Mouse (Mus musculus): ENCODE results near the gene Rorb.

Gene Rorb

DNA sequence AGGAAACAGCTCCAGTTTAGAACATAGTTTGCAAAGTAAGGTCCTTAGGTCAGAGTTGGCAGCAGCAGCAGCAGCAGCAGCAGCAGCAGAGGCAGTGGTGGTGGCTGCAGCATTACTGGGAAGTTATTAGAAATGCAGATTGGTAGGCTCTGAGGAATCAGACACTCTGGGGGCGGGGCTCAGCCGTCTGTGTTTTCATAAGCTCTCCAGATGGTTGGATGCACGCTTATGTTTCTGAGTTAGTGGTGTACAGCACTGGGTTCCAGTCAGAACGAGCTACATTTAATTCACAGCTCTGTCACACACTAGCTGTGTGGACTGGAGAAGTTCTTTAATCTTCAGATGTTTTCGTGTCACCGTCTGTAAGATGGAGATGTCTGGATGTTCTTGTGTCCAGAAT is 105.9 kb downstream of the Rorb start:
- DNase-seq (ENCODE audit: low spot score), result no peak

DNA sequence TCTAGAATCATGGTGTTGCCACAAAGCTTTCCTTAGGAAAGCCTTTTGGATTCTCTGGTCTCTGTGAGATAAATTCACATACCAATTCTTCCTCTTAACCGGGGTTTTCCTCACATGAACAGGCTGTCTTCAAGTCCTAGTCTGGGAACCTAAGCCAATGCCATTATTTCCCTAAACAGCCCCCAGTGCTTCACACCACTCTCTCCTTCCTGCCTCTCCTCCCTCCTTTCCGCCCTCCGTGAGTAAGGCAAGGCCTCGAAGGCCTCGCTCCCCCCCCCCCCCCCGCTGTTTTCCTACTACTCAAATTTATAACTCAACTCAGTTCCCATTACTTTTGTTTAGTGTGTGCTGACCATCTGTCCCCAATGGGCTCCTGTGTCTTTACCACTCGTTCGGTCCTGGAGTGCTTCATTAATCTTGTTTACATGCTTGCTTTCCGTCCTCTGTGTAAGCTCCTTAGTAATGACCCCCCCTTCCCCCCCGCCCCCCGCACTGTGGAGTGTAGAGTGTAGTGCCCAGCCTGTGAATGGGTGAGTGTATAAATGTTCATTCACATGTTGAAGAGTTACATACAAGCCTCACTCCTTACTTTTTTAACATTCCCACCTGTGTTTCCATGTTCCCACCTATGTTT is 106.9 kb downstream of the Rorb start:
- DNase-seq (ENCODE audit: low spot score), result no peak

DNA sequence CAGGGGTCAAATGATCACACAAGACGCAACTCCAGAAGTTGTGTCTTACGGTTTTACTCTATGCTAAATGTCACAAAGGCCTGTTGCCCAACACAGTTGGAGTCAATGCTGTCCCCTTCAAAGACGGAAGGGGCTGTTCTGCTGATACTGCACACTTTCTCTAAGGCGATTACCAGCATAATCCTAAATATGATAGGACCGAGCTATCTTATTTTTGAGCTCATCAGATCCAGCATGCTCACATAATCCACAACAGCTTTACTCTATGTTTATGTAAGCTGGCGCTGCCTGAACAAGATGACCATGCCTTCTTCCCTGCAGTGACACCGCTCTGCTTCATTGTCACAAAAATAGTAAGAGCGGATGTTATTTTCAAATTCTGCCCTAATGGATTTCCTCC is 112.0 kb downstream of the Rorb start:
- DNase-seq (ENCODE audit: low spot score), result no peak

DNA sequence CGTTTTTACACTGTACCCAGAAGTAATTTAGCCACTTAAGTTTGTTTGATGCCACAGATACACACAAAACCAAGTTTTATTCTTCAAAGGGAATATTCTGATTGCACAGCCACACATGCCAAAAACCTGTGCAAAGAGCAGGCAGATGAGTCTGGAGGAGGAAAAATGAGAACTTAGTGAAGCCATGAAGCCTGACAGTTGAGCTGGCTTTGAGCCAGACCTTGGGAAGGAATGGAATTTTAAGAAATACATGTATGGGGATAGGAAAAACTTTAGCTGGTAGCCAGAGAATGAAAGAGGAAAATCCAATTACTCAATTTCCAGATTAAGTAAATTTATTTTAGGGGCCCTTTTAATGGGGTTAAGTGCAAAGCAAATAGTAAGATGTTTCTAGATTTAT is 113.3 kb downstream of the Rorb start:
- DNase-seq (ENCODE audit: low spot score), result no peak

DNA sequence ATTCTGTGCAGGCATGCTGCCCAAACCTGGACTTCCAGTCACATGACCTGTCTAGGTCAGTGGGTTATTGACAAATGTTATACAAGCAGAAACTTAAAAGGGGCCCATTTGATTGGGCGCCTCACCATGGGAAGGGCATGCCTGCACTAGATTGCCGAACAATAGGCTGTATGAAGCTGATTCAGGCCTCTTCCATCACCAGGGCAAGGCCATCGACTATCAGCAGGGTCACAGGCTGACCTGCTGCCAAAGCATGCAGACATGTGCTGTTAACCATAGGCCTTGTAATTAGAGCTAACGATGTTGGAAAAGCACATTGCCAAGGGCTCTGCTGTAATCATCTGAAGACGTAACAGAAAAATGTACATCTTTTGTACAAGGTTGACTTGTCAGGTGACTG is 131.0 kb downstream of the Rorb start:
- no peak for DNase-seq (ENCODE audit: low spot score)

DNA sequence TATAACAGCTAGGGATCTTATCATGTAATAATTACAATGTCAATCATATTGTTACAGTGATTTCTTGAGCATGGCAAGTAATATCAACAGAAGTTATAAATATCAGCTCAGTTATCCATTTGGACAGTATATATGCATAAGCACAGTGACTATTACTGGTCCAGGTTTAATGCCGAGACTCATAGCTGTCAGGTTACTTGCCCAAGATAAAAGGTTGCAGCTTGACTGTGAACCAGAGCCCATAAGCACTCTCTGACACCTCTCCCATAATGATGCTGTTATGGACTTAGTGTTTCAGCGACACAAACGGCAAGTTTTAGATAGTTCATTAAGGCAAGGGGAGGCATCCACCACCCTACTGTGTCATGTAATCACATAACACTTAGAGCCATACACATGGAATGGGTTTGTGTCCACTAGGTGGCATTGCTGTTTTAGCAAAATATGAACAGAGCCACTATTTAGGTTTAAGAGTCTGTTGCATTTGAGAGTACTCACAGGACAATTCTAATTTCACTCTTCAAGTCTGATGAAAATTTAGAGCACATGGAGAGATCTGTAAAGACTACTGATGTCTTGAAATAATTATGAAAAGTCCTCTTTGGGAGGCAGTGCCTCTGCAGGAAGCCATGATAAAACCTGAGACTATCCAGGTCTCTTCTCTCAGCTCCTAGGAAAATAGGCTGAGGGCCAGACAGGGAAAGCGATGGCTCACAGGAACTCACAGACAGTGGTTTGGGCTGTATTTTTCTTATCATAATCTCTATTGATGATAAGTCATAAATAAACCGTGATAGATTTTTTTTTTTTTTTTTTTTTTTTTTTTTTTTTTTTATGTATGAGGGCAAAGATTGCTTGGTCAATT is 136.0 kb downstream of the Rorb start:
- no peak for DNase-seq (ENCODE audit: low spot score)

- no peak for DNase-seq (ENCODE audit: low spot score)
Measured at GRCm38 (mm10) chr19:18969386-18969785, 141.6 kb downstream of the Rorb start.

- no peak for DNase-seq (ENCODE audit: low spot score)
Measured at GRCm38 (mm10) chr19:18967307-18967706, 143.7 kb downstream of the Rorb start.

DNA sequence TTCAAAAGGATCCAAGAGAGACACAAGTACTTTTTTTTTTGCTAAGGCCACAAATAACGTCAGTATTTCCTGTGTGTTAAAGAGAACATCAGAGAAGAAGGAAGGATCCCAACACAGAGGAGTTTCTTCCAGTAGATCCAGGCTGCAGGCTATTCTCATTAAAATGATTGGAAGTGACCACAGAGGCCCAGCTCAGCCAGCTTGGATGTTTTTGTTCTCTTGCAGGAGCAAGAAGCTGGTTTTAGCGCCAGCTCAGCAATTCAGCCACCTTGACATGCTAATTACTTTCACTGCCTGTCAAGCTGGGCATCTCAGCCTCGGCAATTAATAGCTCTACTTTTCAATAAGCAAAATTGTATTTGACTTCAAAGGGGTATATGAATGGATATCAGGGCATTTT is 151.1 kb downstream of the Rorb start:
- DNase-seq (ENCODE audit: low spot score), result no peak

- no peak for DNase-seq (ENCODE audit: low spot score)
Measured at GRCm38 (mm10) chr19:18952806-18953205, 158.2 kb downstream of the Rorb start.

- no peak for DNase-seq (ENCODE audit: low spot score)
Measured at GRCm38 (mm10) chr19:18947193-18947592, 163.8 kb downstream of the Rorb start.

- no peak for DNase-seq (ENCODE audit: low spot score)
Measured at GRCm38 (mm10) chr19:18945265-18945664, 165.7 kb downstream of the Rorb start.

GRCm38 (mm10) chr19:18941391-18941790 is 169.6 kb downstream of the Rorb start:
- DNase-seq (ENCODE audit: low spot score), result no peak

GRCm38 (mm10) chr19:18911755-18912340 is 199.1 kb downstream of the Rorb start:
- DNase-seq (ENCODE audit: low spot score), result no peak

GRCm38 (mm10) chr19:18909641-18910040 is 201.4 kb downstream of the Rorb start:
- no peak for DNase-seq (ENCODE audit: low spot score)

GRCm38 (mm10) chr19:18905511-18905910 is 205.5 kb downstream of the Rorb start:
- DNase-seq (ENCODE audit: low spot score), result no peak

GRCm38 (mm10) chr19:18902694-18903067 is 208.3 kb downstream of the Rorb start:
- DNase-seq (ENCODE audit: low spot score), result no peak

- no peak for DNase-seq (ENCODE audit: low spot score)
Measured at GRCm38 (mm10) chr19:18902041-18902693, 208.8 kb downstream of the Rorb start.

- DNase-seq (ENCODE audit: low spot score), result no peak
Measured at GRCm38 (mm10) chr19:18898238-18898637, 212.8 kb downstream of the Rorb start.

GRCm38 (mm10) chr19:18890216-18890615 is 220.8 kb downstream of the Rorb start:
- peak; percentile 17 for DNase-seq (ENCODE audit: low spot score)

- DNase-seq (ENCODE audit: low spot score), result no peak
Measured at GRCm38 (mm10) chr19:18889632-18890031, 221.4 kb downstream of the Rorb start.

GRCm38 (mm10) chr19:18889117-18889627 is 221.8 kb downstream of the Rorb start:
- DNase-seq (ENCODE audit: low spot score), result no peak
